Mouse (Mus musculus): ENCODE results near the gene Arap1. TPM values are rescaled to one million over a fixed set of nuclear protein-coding genes. Genes with fewer than 3 reads are reported as not detected.

The Arap1 gene
- polyA plus RNA-seq, 1 experiment from 2014 or later = 10.8 TPM

- no peaks in the 10 kb centered on the region for H3K36me3 ChIP-seq (ENCODE audit: control insufficient read depth, insufficient read depth, low read length)
- WGBS = 78% methylated on average over 3 of the region's 3 CpGs
- H3K27me3 ChIP-seq (ENCODE audit: control insufficient read depth, insufficient read depth, low read length) = no peaks in the 10 kb centered on the region
- H3K4me2 ChIP-seq = no peak overlapping the region
- no peak overlapping the region for H3K4me3 ChIP-seq (ENCODE audit: low read depth, low read length)
- no peaks in the 10 kb centered on the region for H3K9me3 ChIP-seq (ENCODE audit: control insufficient read depth, low read length)
- no peak overlapping the region for H3K27ac ChIP-seq (ENCODE audit: low read depth, low read length)
- H3K9ac ChIP-seq (ENCODE audit: low read length) = no peak overlapping the region
- H3K4me1 ChIP-seq (ENCODE audit: control insufficient read depth, insufficient read depth, low read length) = no peaks in the 10 kb centered on the region
- DNase-seq (ENCODE audit: low spot score, missing footprints) (peak; percentile 54), ATAC-seq (ENCODE audit: low FRiP score) (no peak)
Measured at GRCm38 (mm10) chr7:101313033-101313432, 34.8 kb upstream of the Arap1 start.

GRCm38 (mm10) chr7:101314396-101314795, 33.5 kb upstream of the Arap1 start:
- Histone ChIP-seq H3K27ac (ENCODE audit: low read depth, low read length) (no peak overlapping the region), H3K36me3 (ENCODE audit: control insufficient read depth, insufficient read depth, low read length) (no peaks in the 10 kb centered on the region), H3K4me3 (ENCODE audit: low read depth, low read length) (no peak overlapping the region), H3K27me3 (ENCODE audit: control insufficient read depth, insufficient read depth, low read length) (0 out of 2 replicates have a peak, but pooled peaks cover 3% of the 10 kb centered on the region), H3K9me3 (ENCODE audit: control insufficient read depth, low read length) (no peaks in the 10 kb centered on the region), H3K9ac (ENCODE audit: low read length) (no peak overlapping the region), H3K4me1 (ENCODE audit: control insufficient read depth, insufficient read depth, low read length) (no peaks in the 10 kb centered on the region), H3K4me2 (no peak overlapping the region)
- peak; percentile 64 for DNase-seq (ENCODE audit: low spot score, missing footprints)
- no peak for ATAC-seq (ENCODE audit: low FRiP score)
- WGBS = 68% methylated on average over 5 of the region's 5 CpGs

- Histone ChIP-seq H3K27ac (ENCODE audit: low read depth, low read length) (no peak overlapping the region), H3K4me1 (ENCODE audit: control insufficient read depth, insufficient read depth, low read length) (no peaks in the 10 kb centered on the region), H3K27me3 (ENCODE audit: control insufficient read depth, insufficient read depth, low read length) (peaks cover 9% of the 10 kb centered on the region; the same call in 1 of the 2 replicates), H3K4me2 (no peak overlapping the region), H3K4me3 (ENCODE audit: low read depth, low read length) (no peak overlapping the region), H3K9me3 (ENCODE audit: control insufficient read depth, low read length) (no peaks in the 10 kb centered on the region), H3K9ac (ENCODE audit: low read length) (no peak overlapping the region), H3K36me3 (ENCODE audit: control insufficient read depth, insufficient read depth, low read length) (no peaks in the 10 kb centered on the region)
- ATAC-seq (ENCODE audit: low FRiP score) = no peak
- no peak for DNase-seq (ENCODE audit: low spot score, missing footprints)
Measured at GRCm38 (mm10) chr7:101315699-101316098, 32.2 kb upstream of the Arap1 start.

GRCm38 (mm10) chr7:101316591-101317001, 31.3 kb upstream of the Arap1 start:
- no peaks in the 10 kb centered on the region for H3K9me3 ChIP-seq (ENCODE audit: control insufficient read depth, low read length)
- no peak overlapping the region for H3K9ac ChIP-seq (ENCODE audit: low read length)
- H3K4me2 ChIP-seq = no peak overlapping the region
- no peak overlapping the region for H3K27ac ChIP-seq (ENCODE audit: low read depth, low read length)
- no peaks in the 10 kb centered on the region for H3K36me3 ChIP-seq (ENCODE audit: control insufficient read depth, insufficient read depth, low read length)
- DNase-seq (ENCODE audit: low spot score, missing footprints) = peak; percentile 61
- peaks cover 12% of the 10 kb centered on the region; the same call in 1 of the 2 replicates for H3K27me3 ChIP-seq (ENCODE audit: control insufficient read depth, insufficient read depth, low read length)
- 67% methylated on average over 6 of the region's 6 CpGs for WGBS
- no peaks in the 10 kb centered on the region; the same call in 1 of the 2 replicates for H3K4me1 ChIP-seq (ENCODE audit: control insufficient read depth, insufficient read depth, low read length)
- no peak for ATAC-seq (ENCODE audit: low FRiP score)
- H3K4me3 ChIP-seq (ENCODE audit: low read depth, low read length) = no peak overlapping the region

- Histone ChIP-seq H3K9ac (ENCODE audit: low read length) (no peak within 1 kb of the TSS), H3K27me3 (ENCODE audit: control insufficient read depth, insufficient read depth, low read length) (peaks cover 16% of the 10 kb centered on the region), H3K4me1 (ENCODE audit: control insufficient read depth, insufficient read depth, low read length) (no peaks in the 10 kb centered on the region; the same call in 1 of the 2 replicates), H3K36me3 (ENCODE audit: control insufficient read depth, insufficient read depth, low read length) (no peaks in the 10 kb centered on the region), H3K9me3 (ENCODE audit: control insufficient read depth, low read length) (no peaks in the 10 kb centered on the region), H3K27ac (ENCODE audit: low read depth, low read length) (no peak within 1 kb of the TSS), H3K4me2 (no peak within 1 kb of the TSS), H3K4me3 (ENCODE audit: low read depth, low read length) (no peak within 1 kb of the TSS)
- WGBS = 83% methylated on average over 3 of the region's 3 CpGs
- DNase-seq (ENCODE audit: low spot score, missing footprints) = peak; percentile 77
- ATAC-seq (ENCODE audit: low FRiP score) = no peak
Measured at GRCm38 (mm10) chr7:101317014-101317413, 30.9 kb upstream of the Arap1 start, which contains the start of gene Stard10. Gene Stard10, plus strand, starts transcription at chr7:101317086.

- H3K4me3 ChIP-seq (ENCODE audit: low read depth, low read length) = no peak overlapping the region
- H3K27me3 ChIP-seq (ENCODE audit: control insufficient read depth, insufficient read depth, low read length) = peaks cover 22% of the 10 kb centered on the region
- no peaks in the 10 kb centered on the region for H3K9me3 ChIP-seq (ENCODE audit: control insufficient read depth, low read length)
- no peak overlapping the region for H3K9ac ChIP-seq (ENCODE audit: low read length)
- H3K4me2 ChIP-seq = no peak overlapping the region
- WGBS = 74% methylated on average over 4 of the region's 4 CpGs
- no peak for ATAC-seq (ENCODE audit: low FRiP score)
- no peaks in the 10 kb centered on the region for H3K36me3 ChIP-seq (ENCODE audit: control insufficient read depth, insufficient read depth, low read length)
- no peaks in the 10 kb centered on the region; the same call in 1 of the 2 replicates for H3K4me1 ChIP-seq (ENCODE audit: control insufficient read depth, insufficient read depth, low read length)
- DNase-seq (ENCODE audit: low spot score, missing footprints) = peak; percentile 71
- H3K27ac ChIP-seq (ENCODE audit: low read depth, low read length) = no peak overlapping the region
Measured at GRCm38 (mm10) chr7:101318848-101319247, 29.0 kb upstream of the Arap1 start.

GRCm38 (mm10) chr7:101319796-101320195, 28.1 kb upstream of the Arap1 start:
- H3K4me1 ChIP-seq (ENCODE audit: control insufficient read depth, insufficient read depth, low read length) = no peaks in the 10 kb centered on the region; the same call in 1 of the 2 replicates
- H3K9ac ChIP-seq (ENCODE audit: low read length) = no peak overlapping the region
- H3K9me3 ChIP-seq (ENCODE audit: control insufficient read depth, low read length) = no peaks in the 10 kb centered on the region
- H3K27me3 ChIP-seq (ENCODE audit: control insufficient read depth, insufficient read depth, low read length) = peaks cover 22% of the 10 kb centered on the region
- ATAC-seq (ENCODE audit: low FRiP score) = no peak
- no peaks in the 10 kb centered on the region for H3K36me3 ChIP-seq (ENCODE audit: control insufficient read depth, insufficient read depth, low read length)
- no peak overlapping the region for H3K4me2 ChIP-seq
- H3K4me3 ChIP-seq (ENCODE audit: low read depth, low read length) = no peak overlapping the region
- H3K27ac ChIP-seq (ENCODE audit: low read depth, low read length) = no peak overlapping the region
- WGBS = 88% methylated on average over 1 of the region's 1 CpGs
- no peak for DNase-seq (ENCODE audit: low spot score, missing footprints)

GRCm38 (mm10) chr7:101320399-101321217, 27.3 kb upstream of the Arap1 start:
- Histone ChIP-seq H3K4me3 (ENCODE audit: low read depth, low read length) (peak overlapping the region; percentile 85), H3K9ac (ENCODE audit: low read length) (peak overlapping the region; percentile 75), H3K36me3 (ENCODE audit: control insufficient read depth, insufficient read depth, low read length) (no peaks in the 10 kb centered on the region), H3K27ac (ENCODE audit: low read depth, low read length) (no peak overlapping the region), H3K9me3 (ENCODE audit: control insufficient read depth, low read length) (no peaks in the 10 kb centered on the region), H3K4me1 (ENCODE audit: control insufficient read depth, insufficient read depth, low read length) (no peaks in the 10 kb centered on the region; the same call in 1 of the 2 replicates), H3K4me2 (peak overlapping the region; percentile 99), H3K27me3 (ENCODE audit: control insufficient read depth, insufficient read depth, low read length) (peaks cover 22% of the 10 kb centered on the region)
- ATAC-seq (ENCODE audit: low FRiP score) = peak; percentile 71
- WGBS = 8% methylated on average over 21 of the region's 37 CpGs
- peak; percentile 96 for DNase-seq (ENCODE audit: low spot score, missing footprints)

GRCm38 (mm10) chr7:101321218-101321827, 26.5 kb upstream of the Arap1 start:
- DNase-seq (ENCODE audit: low spot score, missing footprints) (peak; percentile 95), ATAC-seq (ENCODE audit: low FRiP score) (peak; percentile 60)
- H3K36me3 ChIP-seq (ENCODE audit: control insufficient read depth, insufficient read depth, low read length) = no peaks in the 10 kb centered on the region
- no peaks in the 10 kb centered on the region for H3K9me3 ChIP-seq (ENCODE audit: control insufficient read depth, low read length)
- peaks cover 22% of the 10 kb centered on the region for H3K27me3 ChIP-seq (ENCODE audit: control insufficient read depth, insufficient read depth, low read length)
- H3K4me3 ChIP-seq (ENCODE audit: low read depth, low read length) = peak overlapping the region; percentile 85
- no peak overlapping the region for H3K27ac ChIP-seq (ENCODE audit: low read depth, low read length)
- peak overlapping the region; percentile 75 for H3K9ac ChIP-seq (ENCODE audit: low read length)
- H3K4me1 ChIP-seq (ENCODE audit: control insufficient read depth, insufficient read depth, low read length) = no peaks in the 10 kb centered on the region; the same call in 1 of the 2 replicates
- H3K4me2 ChIP-seq = peak overlapping the region; percentile 99
- WGBS = 2% methylated on average over 45 of the region's 61 CpGs

Data from midbrain, embryonic 11.5 days (tissue).